Mouse (Mus musculus): ENCODE data around the gene Pex13.
"Not testable (repeated sequence)": the region's sequence is repeated elsewhere in the genome, so short reads cannot be mapped to it uniquely, and the experiment has no call there.

Gene Pex13

GRCm38 (mm10) chr11:23647431-23647830, 18.3 kb downstream of the Pex13 start:
- DNase-seq (ENCODE audit: low spot score): no peak

GRCm38 (mm10) chr11:23634573-23634972, 31.2 kb downstream of the Pex13 start:
- DNase-seq (ENCODE audit: low spot score): no peak

- no peak for DNase-seq (ENCODE audit: low spot score)
Observed at GRCm38 (mm10) chr11:23633879-23634215, 31.9 kb downstream of the Pex13 start.

GRCm38 (mm10) chr11:23632945-23633878, 32.5 kb downstream of the Pex13 start, which contains the start of gene 0610010F05Rik:
TSS of gene 0610010F05Rik (minus strand) at chr11:23633639.
- peak; percentile 79 for DNase-seq (ENCODE audit: low spot score)

GRCm38 (mm10) chr11:23630664-23631063, 35.1 kb downstream of the Pex13 start:
- DNase-seq (ENCODE audit: low spot score): no peak

- no peak for DNase-seq (ENCODE audit: low spot score)
Observed at GRCm38 (mm10) chr11:23618995-23619394, 46.8 kb downstream of the Pex13 start.

GRCm38 (mm10) chr11:23614546-23614945, 51.2 kb downstream of the Pex13 start:
- DNase-seq (ENCODE audit: low spot score): no peak

GRCm38 (mm10) chr11:23607291-23607690, 58.5 kb downstream of the Pex13 start:
- not testable (repeated sequence) for DNase-seq (ENCODE audit: low spot score)

Data from ovary, adult 18-20 months (tissue).